Mouse (Mus musculus): ENCODE results near the gene Myom1. TPM values are rescaled to one million over a fixed set of nuclear protein-coding genes. Genes with fewer than 3 reads are reported as not detected.

The Myom1 gene
- polyA plus RNA-seq, 1 experiment from 2014 or later, result 20.0 TPM

Other genes starting within 250 kb of the Myom1 start
- gene Tgif1, start 149.1 kb upstream of the Myom1 start, polyA plus RNA-seq (2014; fragmentation: Nextera tagmentation; extraction: Ambion mirVana), result 65.0 and 66.5 TPM in 2 replicates
- 569 and 588 TPM in 2 replicates for gene Myl12a, start 245 bp downstream of the Myom1 start, polyA plus RNA-seq (2014; fragmentation: Nextera tagmentation; extraction: Ambion mirVana)
- 37.5 and 38.6 TPM in 2 replicates for gene Lpin2, start 179.9 kb downstream of the Myom1 start, polyA plus RNA-seq (2014; fragmentation: Nextera tagmentation; extraction: Ambion mirVana)